Comparison of ENCODE assay signal across 32 mouse cellular contexts in the genomic region with DNA sequence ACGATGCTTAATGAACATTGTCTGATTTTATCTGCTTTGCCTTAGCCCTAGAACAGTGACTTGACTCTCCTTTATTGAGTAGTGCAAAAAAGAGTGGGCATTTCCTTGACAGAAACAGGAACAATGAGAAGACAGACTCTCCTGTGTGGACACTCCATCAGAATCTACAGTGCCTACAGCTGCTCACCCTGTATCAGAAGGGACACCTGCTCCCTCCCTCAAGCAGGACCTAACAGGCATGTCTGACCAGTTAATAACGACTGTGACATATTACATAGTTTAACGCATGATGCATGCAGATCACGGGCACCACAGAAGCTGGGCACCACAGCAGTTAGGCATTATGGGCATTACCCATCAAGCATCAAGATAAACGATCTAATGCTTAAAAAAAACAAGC.
"Had no signal": no experiment of that assay in that cellular context is flagged by ENCODE, and none has a peak within 500 bp of the region (broad histone marks: within the 10 kb centered on the region; RNA-seq: fewer than 3 reads in every experiment).

No protein-coding gene starts in this region.

- H3K36me3 ChIP-seq: limb, embryonic 10.5 days; limb, embryonic 12.5 days; limb, embryonic 13.5 days; limb, embryonic 15.5 days; liver, embryonic 12.5 days; liver, embryonic 13.5 days; liver, embryonic 15.5 days; lung, embryonic 15.5 days; midbrain, embryonic 10.5 days; midbrain, embryonic 12.5 days; midbrain, embryonic 13.5 days; midbrain, embryonic 15.5 days; neural tube, embryonic 12.5 days; neural tube, embryonic 13.5 days had no signal

- H3K27me3 ChIP-seq: limb, embryonic 12.5 days; limb, embryonic 13.5 days; limb, embryonic 15.5 days; liver, embryonic 12.5 days; liver, embryonic 13.5 days; liver, embryonic 15.5 days; lung, embryonic 15.5 days; megakaryocyte, embryonic 14.5 days; midbrain, embryonic 12.5 days; midbrain, embryonic 13.5 days; midbrain, embryonic 15.5 days; neural tube, embryonic 12.5 days; neural tube, embryonic 13.5 days had no signal

- H3K27ac ChIP-seq: limb, embryonic 10.5 days; limb, embryonic 12.5 days; limb, embryonic 13.5 days; limb, embryonic 15.5 days; liver, embryonic 12.5 days; liver, embryonic 13.5 days; liver, embryonic 14.5 days; liver, embryonic 15.5 days; lung, embryonic 15.5 days; macrophage; midbrain, embryonic 10.5 days; midbrain, embryonic 12.5 days; midbrain, embryonic 13.5 days; midbrain, embryonic 15.5 days; neural tube, embryonic 12.5 days; neural tube, embryonic 13.5 days had no signal

- H3K4me1 ChIP-seq: limb, embryonic 10.5 days; limb, embryonic 12.5 days; limb, embryonic 13.5 days; limb, embryonic 15.5 days; liver, embryonic 12.5 days; liver, embryonic 13.5 days; liver, embryonic 15.5 days; lung, embryonic 15.5 days; megakaryocyte, embryonic 14.5 days; midbrain, embryonic 12.5 days; midbrain, embryonic 13.5 days; midbrain, embryonic 15.5 days; neural tube, embryonic 12.5 days had no signal

- ATAC-seq: liver, embryonic 12.5 days; liver, postnatal 0 days; lung, postnatal 0 days; midbrain, embryonic 13.5 days; midbrain, embryonic 15.5 days; midbrain, embryonic 16.5 days had no signal

- H3K9ac ChIP-seq: limb, embryonic 12.5 days; limb, embryonic 13.5 days; limb, embryonic 15.5 days; liver, embryonic 12.5 days; liver, embryonic 13.5 days; liver, embryonic 14.5 days; liver, embryonic 15.5 days; liver, postnatal 0 days; lung, embryonic 14.5 days; lung, embryonic 15.5 days; midbrain, embryonic 12.5 days; midbrain, embryonic 13.5 days; midbrain, embryonic 15.5 days; neural tube, embryonic 12.5 days; neural tube, embryonic 13.5 days had no signal

- H3K9me3 ChIP-seq: limb, embryonic 10.5 days; limb, embryonic 12.5 days; limb, embryonic 13.5 days; limb, embryonic 15.5 days; liver, embryonic 12.5 days; liver, embryonic 13.5 days; liver, embryonic 15.5 days; lung, embryonic 15.5 days; midbrain, embryonic 12.5 days; midbrain, embryonic 13.5 days; midbrain, embryonic 15.5 days; neural tube, embryonic 12.5 days; neural tube, embryonic 13.5 days had no signal

- DNase-seq: left cerebral cortex, postnatal 4 days; liver; liver, embryonic 13.5 days; liver, postnatal 0 days; lung, adult 18-20 months; lung, adult 2 months; lung, embryonic 14.5 days; lung, postnatal 10 days; lung, postnatal 14 days; lung, postnatal 36 days; lung, postnatal 4 days; midbrain, embryonic 14.5 days had no signal

- H3K4me3 ChIP-seq: limb, embryonic 10.5 days; limb, embryonic 12.5 days; limb, embryonic 13.5 days; limb, embryonic 15.5 days; liver, embryonic 12.5 days; liver, embryonic 13.5 days; liver, embryonic 15.5 days; lung, embryonic 15.5 days; midbrain, embryonic 10.5 days; midbrain, embryonic 12.5 days; midbrain, embryonic 13.5 days; midbrain, embryonic 15.5 days; myocyte; neural tube, embryonic 12.5 days; neural tube, embryonic 13.5 days had no signal

- H3K4me2 ChIP-seq: limb, embryonic 12.5 days; limb, embryonic 13.5 days; limb, embryonic 15.5 days; liver, embryonic 11.5 days; liver, embryonic 12.5 days; liver, embryonic 13.5 days; liver, embryonic 15.5 days; lung, embryonic 14.5 days; lung, embryonic 15.5 days; midbrain, embryonic 12.5 days; midbrain, embryonic 13.5 days; midbrain, embryonic 15.5 days; neural tube, embryonic 12.5 days; neural tube, embryonic 13.5 days had no signal
